Mouse (Mus musculus) MEL (cell line): ENCODE data around the gene Wdr70. TPM values are rescaled to one million over a fixed set of nuclear protein-coding genes. Genes with fewer than 3 reads are reported as not detected.

Experiments
- DNase-seq: peaks from one replicate; pipeline ENCODE4 v3.0.0; 2011; ENCODE audit warnings: low read depth, low spot score
- H3K27ac ChIP-seq: 2 replicates; pipeline ENCODE4 v1.5.1; 2012; ENCODE audit warnings: low read depth, mild to moderate bottlenecking, control low read depth, low read length, moderate library complexity; ENCODE audit not compliant: control insufficient read depth
- H3K27me3 ChIP-seq, 2 experiments: fragments of 150-350 bp in 1 of 2; sonication (generic) in 1 of 2; 2 replicates each; pipeline ENCODE4 v1.6.1; 2012; ENCODE audit warnings: low read length in 2 of 2, mild to moderate bottlenecking in 2 of 2, improper control_type of control experiment in 1 of 2, moderate library complexity in 1 of 2; ENCODE audit not compliant: insufficient read depth in 2 of 2, control insufficient read depth in 1 of 2
- H3K36me3 ChIP-seq, 2 experiments: 2 replicates each; pipeline ENCODE4 v1.6.1; 2012 to 2014; ENCODE audit warnings: low read length in 2 of 2, improper control_type of control experiment in 1 of 2, inconsistent platforms in 1 of 2, mild to moderate bottlenecking in 1 of 2; ENCODE audit not compliant: insufficient read depth in 2 of 2, control insufficient read depth in 1 of 2
- H3K4me1 ChIP-seq, 2 experiments: fragments of 150-350 bp in 1 of 2; sonication (generic) in 1 of 2; 2 replicates each; pipeline ENCODE4 v1.6.1; 2012; ENCODE audit warnings: low read length in 2 of 2, improper control_type of control experiment in 1 of 2, mild to moderate bottlenecking in 1 of 2; ENCODE audit not compliant: insufficient read depth in 2 of 2, control insufficient read depth in 1 of 2
- H3K4me3 ChIP-seq, 2 experiments: fragments of 150-350 bp in 1 of 2; sonication (generic) in 1 of 2; 2 replicates each; pipeline ENCODE4 v1.5.1; 2012; ENCODE audit warnings: low read depth in 2 of 2, low read length in 2 of 2, mild to moderate bottlenecking in 2 of 2, moderate library complexity in 2 of 2, control low read depth in 1 of 2, improper control_type of control experiment in 1 of 2; ENCODE audit not compliant: control insufficient read depth in 1 of 2, insufficient read depth in 1 of 2
- H3K79me2 ChIP-seq: 2 replicates; pipeline ENCODE4 v1.6.1; 2012; ENCODE audit warnings: mild to moderate bottlenecking, low read length, moderate library complexity; ENCODE audit not compliant: control insufficient read depth, poor library complexity, insufficient read depth
- H3K9ac ChIP-seq: 2 replicates; pipeline ENCODE4 v1.6.1; 2012; ENCODE audit warnings: low read depth, mild to moderate bottlenecking, control low read depth, low read length, moderate library complexity; ENCODE audit not compliant: control insufficient read depth, poor library complexity, severe bottlenecking
- H3K9me3 ChIP-seq: fragments of 150-350 bp; sonication (generic); replicated peaks from 2 replicates; pipeline ENCODE4 v1.6.1; 2012; ENCODE audit warnings: mild to moderate bottlenecking, low read length, improper control_type of control experiment, moderate library complexity; ENCODE audit not compliant: insufficient read depth
- BHLHE40 ChIP-seq: IDR thresholded peaks from 2 replicates; pipeline ENCODE4 v1.6.1; 2012; ENCODE audit warnings: low read depth, mild to moderate bottlenecking, inconsistent platforms, low read length, improper control_type of control experiment, borderline replicate concordance
- CHD1 ChIP-seq: IDR thresholded peaks from 2 replicates; pipeline ENCODE4 v1.6.1; 2012; ENCODE audit warnings: low read depth, mild to moderate bottlenecking, inconsistent platforms, low read length, improper control_type of control experiment
- CTCF ChIP-seq, 3 experiments: IDR thresholded peaks in 2 of 3; conservative IDR thresholded peaks in 1 of 3; 2 replicates each; pipeline ENCODE4 v1.5.1; 2011 to 2012; ENCODE audit warnings: low read length in 3 of 3, low read depth in 2 of 3, mild to moderate bottlenecking in 2 of 3, improper control_type of control experiment in 1 of 3, inconsistent platforms in 1 of 3, mixed read lengths in 1 of 3, moderate library complexity in 1 of 3; ENCODE audit not compliant: control insufficient read depth in 1 of 3, insufficient read depth in 1 of 3, poor library complexity in 1 of 3, severe bottlenecking in 1 of 3
- ELF1 ChIP-seq: IDR thresholded peaks from 2 replicates; pipeline ENCODE4 v1.6.1; 2014; ENCODE audit warnings: low read depth, mild to moderate bottlenecking, inconsistent platforms, low read length, improper control_type of control experiment, moderate library complexity
- ETS1 ChIP-seq: IDR thresholded peaks from 2 replicates; pipeline ENCODE4 v1.6.1; 2012; ENCODE audit warnings: low read depth, mild to moderate bottlenecking, inconsistent platforms, low read length, improper control_type of control experiment, moderate library complexity
- GABPA ChIP-seq: IDR thresholded peaks from 2 replicates; pipeline ENCODE4 v1.6.1; 2012; ENCODE audit warnings: low read depth, mild to moderate bottlenecking, inconsistent platforms, low read length, improper control_type of control experiment, moderate library complexity
- GATA1 ChIP-seq: IDR thresholded peaks from 2 replicates; pipeline ENCODE4 v1.6.1; 2011; ENCODE audit warnings: low read depth, low read length, improper control_type of control experiment
- HCFC1 ChIP-seq: IDR thresholded peaks from 2 replicates; pipeline ENCODE4 v1.6.1; 2012; ENCODE audit warnings: low read depth, mild to moderate bottlenecking, inconsistent platforms, low read length, improper control_type of control experiment, moderate library complexity
- KAT2A ChIP-seq: conservative IDR thresholded peaks from 2 replicates; pipeline ENCODE4 v1.6.1; 2012; ENCODE audit warnings: low read depth, low read length, improper control_type of control experiment, inconsistent platforms
- MAX ChIP-seq: IDR thresholded peaks from 2 replicates; pipeline ENCODE4 v1.6.1; 2011; ENCODE audit warnings: low read length, improper control_type of control experiment
- MEF2A ChIP-seq: IDR thresholded peaks from 2 replicates; pipeline ENCODE4 v1.6.1; 2014; ENCODE audit warnings: low read depth, mild to moderate bottlenecking, inconsistent platforms, low read length, improper control_type of control experiment; ENCODE audit not compliant: poor library complexity, insufficient replicate concordance, severe bottlenecking; ENCODE audit errors: extremely low read depth
- MXI1 ChIP-seq: IDR thresholded peaks from 2 replicates; pipeline ENCODE4 v1.6.1; 2011; ENCODE audit warnings: mild to moderate bottlenecking, low read depth, low read length, improper control_type of control experiment
- MYB ChIP-seq: IDR thresholded peaks from 2 replicates; pipeline ENCODE4 v1.6.1; 2011; ENCODE audit warnings: mild to moderate bottlenecking, low read depth, low read length, improper control_type of control experiment
- MYC ChIP-seq: IDR thresholded peaks from 2 replicates; pipeline ENCODE4 v1.6.1; 2011; ENCODE audit warnings: low read depth, mild to moderate bottlenecking, low read length, improper control_type of control experiment, moderate library complexity
- NELFE ChIP-seq: IDR thresholded peaks from 2 replicates; pipeline ENCODE4 v1.6.1; 2011; ENCODE audit warnings: low read depth, low read length, improper control_type of control experiment
- NRF1 ChIP-seq: IDR thresholded peaks from 2 replicates; pipeline ENCODE4 v1.6.1; 2014; ENCODE audit warnings: low read depth, mild to moderate bottlenecking, inconsistent platforms, low read length, improper control_type of control experiment, moderate library complexity; ENCODE audit not compliant: poor library complexity, insufficient read depth, severe bottlenecking
- POLR2AphosphoS5 ChIP-seq: IDR thresholded peaks from 2 replicates; pipeline ENCODE4 v1.6.1; 2012; ENCODE audit warnings: low read depth, borderline replicate concordance, mild to moderate bottlenecking, inconsistent platforms, low read length, moderate library complexity, mixed read lengths
- RAD21 ChIP-seq: IDR thresholded peaks from 2 replicates; pipeline ENCODE4 v1.6.1; 2011; ENCODE audit warnings: mild to moderate bottlenecking, low read depth, low read length, improper control_type of control experiment
- SIN3A ChIP-seq: IDR thresholded peaks from 2 replicates; pipeline ENCODE4 v1.6.1; 2012; ENCODE audit warnings: low read length, improper control_type of control experiment, inconsistent platforms
- SMC3 ChIP-seq: IDR thresholded peaks from 2 replicates; pipeline ENCODE4 v1.6.1; 2011; ENCODE audit warnings: low read depth, low read length, improper control_type of control experiment
- TBP ChIP-seq: IDR thresholded peaks from 2 replicates; pipeline ENCODE4 v1.8.0; 2011; ENCODE audit warnings: low read depth, low read length, improper control_type of control experiment
- TCF12 ChIP-seq: IDR thresholded peaks from 2 replicates; pipeline ENCODE4 v1.6.1; 2014; ENCODE audit warnings: low read depth, mild to moderate bottlenecking, inconsistent platforms, low read length, improper control_type of control experiment, moderate library complexity
- UBTF ChIP-seq: IDR thresholded peaks from 2 replicates; pipeline ENCODE4 v1.6.1; 2012; ENCODE audit warnings: low read depth, mild to moderate bottlenecking, inconsistent platforms, low read length, improper control_type of control experiment, moderate library complexity, borderline replicate concordance; ENCODE audit not compliant: insufficient read depth
- USF2 ChIP-seq, 2 experiments: IDR thresholded peaks; 2 replicates each; pipeline ENCODE4 v1.6.1; 2011 to 2012; ENCODE audit warnings: improper control_type of control experiment in 2 of 2, low read length in 2 of 2, borderline replicate concordance in 1 of 2, inconsistent platforms in 1 of 2, low read depth in 1 of 2, mild to moderate bottlenecking in 1 of 2; ENCODE audit not compliant: insufficient read depth in 1 of 2
- ZC3H11A ChIP-seq: IDR thresholded peaks from 2 replicates; pipeline ENCODE4 v1.6.1; 2012; ENCODE audit warnings: low read depth, mild to moderate bottlenecking, inconsistent platforms, low read length, improper control_type of control experiment
- ZKSCAN1 ChIP-seq: IDR thresholded peaks from 2 replicates; pipeline ENCODE4 v1.6.1; 2012; ENCODE audit warnings: low read depth, mild to moderate bottlenecking, inconsistent platforms, low read length, improper control_type of control experiment, moderate library complexity
- ZMIZ1 ChIP-seq: IDR thresholded peaks from 2 replicates; pipeline ENCODE4 v1.6.1; 2012; ENCODE audit warnings: low read depth, mild to moderate bottlenecking, inconsistent platforms, low read length, improper control_type of control experiment, moderate library complexity
- ZNF384 ChIP-seq: IDR thresholded peaks from 2 replicates; pipeline ENCODE4 v1.6.1; 2012; ENCODE audit warnings: low read depth, mild to moderate bottlenecking, inconsistent platforms, low read length, improper control_type of control experiment
- polyA plus RNA-seq, 2 experiments: library from polyadenylated mRNA; stranded (reverse) in 1 of 2; unstranded in 1 of 2; fragments of >175 nt in 1 of 2; fragments of >200 nt in 1 of 2; gene quantifications; 2 replicates each; pipeline versions ENCODE4 v1.2.1 to v1.2.4; 2012; ENCODE audit warnings: low replicate concordance in 2 of 2, low read depth in 1 of 2; ENCODE audit not compliant: insufficient read length in 2 of 2, insufficient read depth in 1 of 2, missing spikeins in 1 of 2
- total RNA-seq: library from RNA; depleted of rRNA; stranded (reverse); fragments of 300-350 nt; gene quantifications from 2 replicates; pipeline ENCODE4 v1.2.3, GENCODE M21; 2012

Wdr70 gene
- total and polyA plus RNA-seq, 3 experiments = 40.7 to 48.8 TPM; not detected in 1

GRCm38 (mm10) chr15:7858841-7859240 is 240.2 kb downstream of the Wdr70 start:
- Histone ChIP-seq H3K27me3 (peaks cover 2% of the 10 kb centered on the region in 2 experiments; a peak in 2 of 4 replicates), H3K79me2 (no peaks in the 10 kb centered on the region), H3K9me3 (no peaks in the 10 kb centered on the region), H3K27ac (no peak overlapping the region), H3K9ac (no peak overlapping the region), H3K4me3 (no peak overlapping the region)
- no peak for TF ChIP-seq SIN3A
- TF ChIP-seq TCF12 = no peak
- TF ChIP-seq ZC3H11A = no peak
- TF ChIP-seq NELFE = no peak
- no peak for TF ChIP-seq ZKSCAN1
- TF ChIP-seq MYC = no peak
- TF ChIP-seq ZNF384 = no peak
- no peak for TF ChIP-seq UBTF
- no peak for TF ChIP-seq RAD21
- no peak for TF ChIP-seq KAT2A
- TF ChIP-seq MEF2A = no peak
- no peak for TF ChIP-seq TBP
- TF ChIP-seq MYB = no peak
- TF ChIP-seq BHLHE40 = no peak
- TF ChIP-seq, all 39 proteins: peak for 0
- no peaks in the 10 kb centered on the region for H3K36me3 ChIP-seq
- DNase-seq = no peak
- H3K4me1 ChIP-seq = no peaks in the 10 kb centered on the region

GRCm38 (mm10) chr15:7857418-7857817 is 241.6 kb downstream of the Wdr70 start:
- H3K4me3 ChIP-seq = no peak overlapping the region
- no peak overlapping the region for H3K27ac ChIP-seq
- no peak for TF ChIP-seq GATA1
- TF ChIP-seq ETS1 = no peak
- TF ChIP-seq MXI1 = no peak
- no peak for TF ChIP-seq USF2 (IDR thresholded peaks at IDR 0.05; ENCODE audit: borderline replicate concordance in 1 of 2, insufficient read depth in 1 of 2, low read depth in 1 of 2, low read length in 2 of 2)
- TF ChIP-seq GABPA = no peak
- TF ChIP-seq ELF1 = no peak
- TF ChIP-seq HCFC1 = no peak
- no peak for TF ChIP-seq CTCF (IDR thresholded peaks at IDR 0.05 in 2 of 3, conservative IDR thresholded peaks at IDR 0.05 in 1 of 3; ENCODE audit: control insufficient read depth in 1 of 3, insufficient read depth in 1 of 3, low read depth in 2 of 3, low read length in 3 of 3, poor library complexity in 1 of 3, severe bottlenecking in 1 of 3)
- TF ChIP-seq NRF1 = no peak
- no peak for TF ChIP-seq SMC3
- no peak for TF ChIP-seq TBP
- no peak for TF ChIP-seq POLR2AphosphoS5
- no peak for TF ChIP-seq ZMIZ1
- no peak for TF ChIP-seq BHLHE40
- no peak for TF ChIP-seq MAX
- no peak for TF ChIP-seq CHD1
- no peak for TF ChIP-seq NELFE
- no peak for TF ChIP-seq MYC
- TF ChIP-seq TCF12 = no peak
- H3K36me3 ChIP-seq = no peaks in the 10 kb centered on the region
- no peak overlapping the region for H3K9ac ChIP-seq
- no peaks in the 10 kb centered on the region for H3K9me3 ChIP-seq
- no peaks in the 10 kb centered on the region for H3K79me2 ChIP-seq
- H3K4me1 ChIP-seq = no peaks in the 10 kb centered on the region
- peaks cover 2% of the 10 kb centered on the region in 2 experiments; a peak in 2 of 4 replicates for H3K27me3 ChIP-seq
- no peak for DNase-seq
